Mouse (Mus musculus): ENCODE data around the gene Zfp184.
"Not testable (repeated sequence)": the region's sequence is repeated elsewhere in the genome, so short reads cannot be mapped to it uniquely, and the experiment has no call there.

- TF ChIP-seq POLR2A, CTCF (IDR thresholded peaks at IDR 0.05; ENCODE audit: insufficient read depth, low read depth, low read length): not testable (repeated sequence)
These were observed 43.9 kb upstream of the Zfp184 start for GRCm38 (mm10) chr13:21900870-21901565.
